Mouse (Mus musculus): ENCODE data around the gene Ttc25. TPM values are rescaled to one million over a fixed set of nuclear protein-coding genes. Genes with fewer than 3 reads are reported as not detected.
"Not testable (repeated sequence)": the region's sequence is repeated elsewhere in the genome, so short reads cannot be mapped to it uniquely, and the experiment has no call there.

Ttc25 gene
- total RNA-seq, 2 experiments from 2014 or later, result 0.20 to 0.31 TPM

GRCm38 (mm10) chr11:100592346-100593046 is 47.1 kb downstream of the Ttc25 start:
- intact Hi-C loops (cut with DNase I), result no loop called here
- no peak for DNase-seq (ENCODE audit: low spot score)

GRCm38 (mm10) chr11:100594608-100595007 is 49.2 kb downstream of the Ttc25 start:
- DNase-seq (ENCODE audit: low spot score), result no peak
- intact Hi-C loops (cut with DNase I), result no loop called here

- no peak for DNase-seq (ENCODE audit: low spot score)
- intact Hi-C loops (cut with DNase I), result no loop called here
Observed at GRCm38 (mm10) chr11:100595533-100595932, 50.1 kb downstream of the Ttc25 start.

- intact Hi-C loops (cut with DNase I), result no loop called here
- DNase-seq (ENCODE audit: low spot score), result no peak
Observed at GRCm38 (mm10) chr11:100598074-100598473, 52.7 kb downstream of the Ttc25 start.

GRCm38 (mm10) chr11:100601372-100601771 is 56.0 kb downstream of the Ttc25 start:
- intact Hi-C loops (cut with DNase I), result no loop called here
- DNase-seq (ENCODE audit: low spot score), result no peak

- intact Hi-C loops (cut with DNase I), result no loop called here
- DNase-seq (ENCODE audit: low spot score), result no peak
Observed at GRCm38 (mm10) chr11:100603155-100603554, 57.7 kb downstream of the Ttc25 start.

GRCm38 (mm10) chr11:100603813-100604212 is 58.4 kb downstream of the Ttc25 start:
- intact Hi-C loops (cut with DNase I), result no loop called here
- DNase-seq (ENCODE audit: low spot score), result no peak

- no peak for DNase-seq (ENCODE audit: low spot score)
- intact Hi-C loops (cut with DNase I), result no loop called here
Observed at GRCm38 (mm10) chr11:100604321-100605005, 59.1 kb downstream of the Ttc25 start.

- intact Hi-C loops (cut with DNase I), result no loop called here
- no peak for DNase-seq (ENCODE audit: low spot score)
Observed at GRCm38 (mm10) chr11:100605451-100605850, 60.0 kb downstream of the Ttc25 start.

GRCm38 (mm10) chr11:100607121-100607520 is 61.7 kb downstream of the Ttc25 start:
- no peak for DNase-seq (ENCODE audit: low spot score)
- intact Hi-C loops (cut with DNase I), result no loop called here

GRCm38 (mm10) chr11:100608796-100609195 is 63.4 kb downstream of the Ttc25 start:
- intact Hi-C loops (cut with DNase I), result no loop called here
- no peak for DNase-seq (ENCODE audit: low spot score)

- no peak for DNase-seq (ENCODE audit: low spot score)
- intact Hi-C loops (cut with DNase I), result no loop called here
Observed at GRCm38 (mm10) chr11:100609355-100609996, 64.1 kb downstream of the Ttc25 start.

- intact Hi-C loops (cut with DNase I), result no loop called here
- DNase-seq (ENCODE audit: low spot score), result no peak
Observed at GRCm38 (mm10) chr11:100609997-100610680, 64.7 kb downstream of the Ttc25 start.

- no peak for DNase-seq (ENCODE audit: low spot score)
- intact Hi-C loops (cut with DNase I), result no loop called here
Observed at GRCm38 (mm10) chr11:100611627-100612026, 66.2 kb downstream of the Ttc25 start.

GRCm38 (mm10) chr11:100613241-100613640 is 67.8 kb downstream of the Ttc25 start:
- no peak for DNase-seq (ENCODE audit: low spot score)
- intact Hi-C loops (cut with DNase I), result no loop called here

- intact Hi-C loops (cut with DNase I), result no loop called here
- DNase-seq (ENCODE audit: low spot score), result no peak
Observed at GRCm38 (mm10) chr11:100616332-100616731, 70.9 kb downstream of the Ttc25 start.

GRCm38 (mm10) chr11:100616836-100617235 is 71.4 kb downstream of the Ttc25 start:
- intact Hi-C loops (cut with DNase I); DNase-seq (ENCODE audit: low spot score): not testable (repeated sequence)

- intact Hi-C loops (cut with DNase I), result no loop called here
- no peak for DNase-seq (ENCODE audit: low spot score)
Observed at GRCm38 (mm10) chr11:100617480-100617879, 72.1 kb downstream of the Ttc25 start.

GRCm38 (mm10) chr11:100618761-100619484 is 73.5 kb downstream of the Ttc25 start, which contains the start of gene Nkiras2:
Nkiras2 (plus strand) TSS chr11:100619244.
- intact Hi-C loops (cut with DNase I), result no loop called here

GRCm38 (mm10) chr11:100619485-100619975 is 74.1 kb downstream of the Ttc25 start:
- intact Hi-C loops (cut with DNase I), result no loop called here
- peak; percentile 91 for DNase-seq (ENCODE audit: low spot score)

More at GRCm38 (mm10) chr11:100618761-100619484, 73.5 kb downstream of the Ttc25 start, which contains the start of gene Nkiras2:
- no peak for DNase-seq (ENCODE audit: low spot score)

Data from heart, postnatal 25 days (tissue).